Mouse (Mus musculus) megakaryocyte, embryonic 14.5 days (primary cell): ENCODE measurements around the gene Dtx3. TPM values are rescaled to one million over a fixed set of nuclear protein-coding genes. Genes with fewer than 3 reads are reported as not detected.

Experiments used
- H3K27me3 ChIP-seq: replicated peaks from 2 replicates; pipeline ENCODE3; 2012; ENCODE audit warnings: inconsistent platforms
- H3K36me3 ChIP-seq: replicated peaks from 2 replicates; pipeline ENCODE3; 2012; ENCODE audit warnings: low read length, inconsistent platforms, mixed read lengths
- H3K4me1 ChIP-seq: 2 replicates; pipeline ENCODE4 v1.6.1; 2012; ENCODE audit warnings: inconsistent platforms
- H3K4me3 ChIP-seq: replicated peaks from 2 replicates; pipeline ENCODE3; 2012; ENCODE audit warnings: moderate library complexity, mild to moderate bottlenecking, inconsistent platforms
- H3K9me3 ChIP-seq: 2 replicates; pipeline ENCODE4 v1.6.1; 2012; ENCODE audit warnings: inconsistent platforms
- FLI1 ChIP-seq: IDR thresholded peaks from 2 replicates; pipeline ENCODE4 v1.6.1; 2012; ENCODE audit warnings: low read length, inconsistent platforms, mixed read lengths
- GATA1 ChIP-seq: IDR thresholded peaks from 3 replicates; pipeline ENCODE4 v1.6.1; 2012; ENCODE audit warnings: mixed read lengths, low read length, inconsistent platforms, borderline replicate concordance
- polyA plus RNA-seq: library from polyadenylated mRNA; stranded (reverse); fragments of >175 nt; gene quantifications from 2 replicates; pipeline ENCODE4 v1.2.3, GENCODE M21; 2012; ENCODE audit warnings: low replicate concordance; ENCODE audit not compliant: insufficient read depth

Gene Dtx3
- polyA plus RNA-seq, 1 experiment, result 51.0 TPM

DNA sequence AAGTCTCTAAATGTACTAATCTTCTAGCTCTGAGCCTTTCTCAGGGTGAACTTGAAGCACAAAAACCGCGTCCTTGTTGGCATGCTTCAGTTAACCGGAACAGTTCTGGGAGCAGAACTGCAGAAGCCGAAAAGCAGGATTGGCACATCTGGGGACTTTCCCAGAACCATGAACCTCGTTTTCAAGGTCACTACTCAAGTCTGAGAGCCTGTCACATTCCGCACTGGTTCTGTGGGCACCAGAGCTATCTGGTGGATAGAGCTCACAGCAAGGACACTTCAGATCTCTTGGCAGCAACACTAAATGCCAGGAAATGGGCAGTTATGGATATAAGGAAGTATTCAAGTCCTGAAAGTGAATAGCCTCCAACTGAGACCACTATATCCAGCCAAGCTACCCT is 48.4 kb downstream of the Dtx3 start:
- Histone ChIP-seq H3K27me3 (peaks cover 4% of the 10 kb centered on the region), H3K9me3 (peaks cover 8% of the 10 kb centered on the region; the same call in 1 of the 2 replicates), H3K4me1 (peaks cover 22% of the 10 kb centered on the region), H3K4me3 (no peak overlapping the region), H3K36me3 (no peaks in the 10 kb centered on the region)
- TF ChIP-seq FLI1 (no peak), GATA1 (no peak)

DNA sequence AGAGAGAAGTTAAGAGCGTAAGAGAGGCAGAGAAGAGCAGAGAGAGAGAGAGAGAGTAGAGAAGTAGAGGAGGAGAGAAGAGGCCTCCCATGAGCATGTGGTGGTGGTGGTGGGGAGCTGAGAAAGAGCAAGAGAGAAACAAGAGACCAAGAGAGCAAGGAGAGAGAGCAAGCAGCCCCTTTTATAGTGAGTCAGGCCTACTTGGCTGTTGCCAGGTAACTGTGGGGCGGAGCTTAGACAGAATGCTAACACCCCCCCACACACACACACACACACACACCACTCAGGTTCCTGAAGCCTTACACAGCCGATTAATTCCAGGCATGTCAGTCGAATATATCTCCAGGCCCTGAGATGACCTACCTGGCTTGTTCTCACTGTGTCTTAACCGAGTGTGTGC is 50.2 kb downstream of the Dtx3 start:
- peaks cover 8% of the 10 kb centered on the region; the same call in 1 of the 2 replicates for H3K9me3 ChIP-seq
- peaks cover 18% of the 10 kb centered on the region for H3K4me1 ChIP-seq
- peaks cover 12% of the 10 kb centered on the region for H3K27me3 ChIP-seq
- TF ChIP-seq GATA1, result no peak
- no peak for TF ChIP-seq FLI1
- H3K36me3 ChIP-seq, result no peaks in the 10 kb centered on the region
- no peak overlapping the region for H3K4me3 ChIP-seq

- peaks cover 8% of the 10 kb centered on the region; the same call in 1 of the 2 replicates for H3K9me3 ChIP-seq
- TF ChIP-seq FLI1, result no peak
- no peak for TF ChIP-seq GATA1
- H3K27me3 ChIP-seq, result peaks cover 12% of the 10 kb centered on the region
- no peak overlapping the region for H3K4me3 ChIP-seq
- no peaks in the 10 kb centered on the region for H3K36me3 ChIP-seq
- H3K4me1 ChIP-seq, result peaks cover 10% of the 10 kb centered on the region
Observed at GRCm38 (mm10) chr10:127144536-127144935, 51.0 kb downstream of the Dtx3 start.

DNA sequence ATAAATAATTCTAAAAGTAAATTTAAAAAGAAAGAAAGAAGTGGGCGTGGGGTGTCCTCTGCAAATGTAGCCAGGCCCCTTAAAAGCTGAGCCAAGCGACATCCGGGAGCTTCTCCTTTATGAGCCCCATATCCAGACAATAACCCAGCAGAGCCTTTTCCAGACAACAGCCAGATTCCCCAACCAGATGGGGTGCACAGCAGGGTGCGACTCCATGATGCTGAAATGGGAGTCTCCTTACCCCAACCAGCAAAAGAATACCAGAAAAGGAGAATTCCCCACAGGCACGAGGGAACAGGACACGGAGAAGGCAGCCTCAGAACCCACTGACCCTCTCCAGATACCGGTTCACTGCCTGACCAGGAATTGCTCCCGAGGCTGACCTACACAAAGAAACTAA is 52.3 kb downstream of the Dtx3 start:
- H3K4me3 ChIP-seq, result no peak overlapping the region
- H3K4me1 ChIP-seq, result peaks cover 10% of the 10 kb centered on the region
- TF ChIP-seq GATA1 (no peak), FLI1 (no peak)

GRCm38 (mm10) chr10:127141500-127141899 is 54.0 kb downstream of the Dtx3 start:
- Histone ChIP-seq H3K36me3 (no peaks in the 10 kb centered on the region), H3K4me1 (peaks cover 18% of the 10 kb centered on the region), H3K27me3 (peaks cover 11% of the 10 kb centered on the region), H3K4me3 (no peak overlapping the region), H3K9me3 (peaks cover 8% of the 10 kb centered on the region; the same call in 1 of the 2 replicates)
- no peak for TF ChIP-seq FLI1
- TF ChIP-seq GATA1, result no peak

More for the DNA sequence above, 52.3 kb downstream of the Dtx3 start:
- Histone ChIP-seq H3K27me3 (peaks cover 12% of the 10 kb centered on the region), H3K9me3 (peaks cover 8% of the 10 kb centered on the region; the same call in 1 of the 2 replicates), H3K36me3 (no peaks in the 10 kb centered on the region)

GRCm38 (mm10) chr10:127140971-127141370 is 54.6 kb downstream of the Dtx3 start:
- no peak overlapping the region for H3K4me3 ChIP-seq
- peaks cover 8% of the 10 kb centered on the region; the same call in 1 of the 2 replicates for H3K9me3 ChIP-seq
- H3K27me3 ChIP-seq, result peaks cover 11% of the 10 kb centered on the region
- no peaks in the 10 kb centered on the region for H3K36me3 ChIP-seq
- TF ChIP-seq FLI1 (no peak), GATA1 (no peak)
- H3K4me1 ChIP-seq, result peaks cover 23% of the 10 kb centered on the region

Other genes with a start within 250 kb of the Dtx3 start
- 27.8 and 40.9 TPM in 2 replicates for gene Ctdsp2, start 217.0 kb downstream of the Dtx3 start, polyA plus RNA-seq
- 0.70 TPM in 1 of 2 replicates, not detected in the other for gene Avil, start 195.0 kb downstream of the Dtx3 start, polyA plus RNA-seq
- 19.8 and 35.4 TPM in 2 replicates for gene Tsfm, start 164.9 kb downstream of the Dtx3 start, polyA plus RNA-seq
- 1.9 and 12.1 TPM in 2 replicates for gene Mettl1, start 154.3 kb downstream of the Dtx3 start, polyA plus RNA-seq
- 0.08 TPM in 1 of 2 replicates, not detected in the other for gene Eef1akmt3, start 154.2 kb downstream of the Dtx3 start, polyA plus RNA-seq
- 0.15 TPM in 1 of 2 replicates, not detected in the other for gene Cyp27b1, start 147.5 kb downstream of the Dtx3 start, polyA plus RNA-seq
- gene March9, start 135.5 kb downstream of the Dtx3 start, polyA plus RNA-seq, result 1.3 and 3.3 TPM in 2 replicates
- 288 and 833 TPM in 2 replicates for gene Cdk4, start 132.2 kb downstream of the Dtx3 start, polyA plus RNA-seq
- 4.8 and 51.5 TPM in 2 replicates for gene Tspan31, start 125.5 kb downstream of the Dtx3 start, polyA plus RNA-seq
- gene Agap2, start 120.4 kb downstream of the Dtx3 start, polyA plus RNA-seq, result 26.5 and 79.5 TPM in 2 replicates
- 140 and 267 TPM in 2 replicates for gene Os9, start 74.6 kb downstream of the Dtx3 start, polyA plus RNA-seq
- gene B4galnt1, start 30.5 kb downstream of the Dtx3 start, polyA plus RNA-seq, result 71.2 and 76.1 TPM in 2 replicates
- 0.23 and 0.76 TPM in 2 replicates for gene Slc26a10, start 15.1 kb downstream of the Dtx3 start, polyA plus RNA-seq
- gene Arhgef25, start 5.6 kb downstream of the Dtx3 start, polyA plus RNA-seq, result not detected in 2 replicates
- gene Pip4k2c, start 15.9 kb upstream of the Dtx3 start, polyA plus RNA-seq, result 10.4 and 19.6 TPM in 2 replicates
- gene Kif5a, start 67.6 kb upstream of the Dtx3 start, polyA plus RNA-seq, result 6.6 and 11.4 TPM in 2 replicates
- gene Dctn2, start 70.6 kb upstream of the Dtx3 start, polyA plus RNA-seq, result 176 and 219 TPM in 2 replicates
- gene Mbd6, start 93.3 kb upstream of the Dtx3 start, polyA plus RNA-seq, result 245 and 640 TPM in 2 replicates
- 26.0 and 101 TPM in 2 replicates for gene Mars, start 116.1 kb upstream of the Dtx3 start, polyA plus RNA-seq
- 6.1 and 10.4 TPM in 2 replicates for gene Arhgap9, start 126.2 kb upstream of the Dtx3 start, polyA plus RNA-seq
- gene Gli1, start 146.2 kb upstream of the Dtx3 start, polyA plus RNA-seq, result 0.02 TPM in 1 of 2 replicates, not detected in the other
- gene Inhbe, start 158.7 kb upstream of the Dtx3 start, polyA plus RNA-seq, result not detected in 2 replicates
- not detected in 2 replicates for gene Inhbc, start 174.7 kb upstream of the Dtx3 start, polyA plus RNA-seq
- 139 and 346 TPM in 2 replicates for gene R3hdm2, start 184.6 kb upstream of the Dtx3 start, polyA plus RNA-seq